ENCODE assay signal across 10 mouse cellular contexts in the genomic region with DNA sequence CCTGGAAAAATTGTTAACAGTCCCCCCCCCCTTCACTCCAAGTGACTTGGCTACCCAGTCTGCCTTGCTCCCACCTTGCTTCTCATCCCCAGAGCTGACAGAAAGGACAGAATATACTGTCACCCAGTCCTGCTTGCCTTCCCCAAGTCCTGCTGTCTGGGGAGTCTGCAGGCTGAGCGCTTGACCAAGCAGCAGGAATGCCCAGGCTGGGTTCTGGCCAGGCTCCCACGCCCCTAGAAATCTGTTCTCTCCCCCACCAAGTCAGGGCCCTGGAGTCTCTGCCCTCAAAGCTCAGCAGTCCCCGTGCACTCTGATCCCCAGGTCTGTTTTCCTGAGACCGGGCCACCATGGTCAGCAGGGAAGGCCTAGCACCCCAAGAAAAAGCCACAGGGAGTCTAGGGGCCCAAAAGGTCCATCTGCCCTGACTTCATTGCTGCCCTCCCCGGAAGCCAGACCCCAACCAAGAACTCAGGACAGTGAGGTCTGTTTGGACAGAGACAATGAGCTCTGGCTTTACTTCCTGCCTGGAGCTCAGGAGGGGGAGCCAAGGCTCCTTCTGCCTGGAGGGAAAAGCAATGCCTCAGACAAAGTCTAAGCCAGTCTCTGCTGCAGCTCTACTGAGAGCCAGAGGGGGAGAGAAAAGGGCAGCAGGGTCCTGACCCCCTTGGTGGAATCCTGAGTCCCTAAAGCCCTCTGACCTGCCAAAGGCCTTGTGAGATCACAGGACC. TPM values are rescaled to one million over a fixed set of nuclear protein-coding genes. Genes with fewer than 3 reads are reported as not detected.
DNase-seq lines count a peak whose midpoint lies in the region; ATAC-seq lines count a peak whose summit lies in the region.
"Had no signal": no experiment of that assay in that cellular context is flagged by ENCODE, and none has a peak within 500 bp of the region (broad histone marks: within the 10 kb centered on the region; RNA-seq: fewer than 3 reads in every experiment).

No protein-coding gene starts in this region.

- WGBS in heart, embryonic 14.5 days: 62% methylated on average over 5 of the region's 5 CpGs
- 41% methylated on average over 5 of the region's 5 CpGs for WGBS in embryonic facial prominence, embryonic 13.5 days
- WGBS in midbrain, embryonic 16.5 days: 6% methylated on average over 5 of the region's 5 CpGs

- H3K9me3 ChIP-seq in heart, embryonic 14.5 days (ENCODE audit: control insufficient read depth, low read length): peaks cover 6% of the 10 kb centered on the region; the same call in 1 of the 2 replicates
- peaks cover 18% of the 10 kb centered on the region for H3K9me3 ChIP-seq in embryonic facial prominence, embryonic 13.5 days
- H3K9me3 ChIP-seq in midbrain, embryonic 16.5 days (replicated peaks; ENCODE audit: control insufficient read depth, low read length, poor library complexity, severe bottlenecking): peaks cover 3% of the 10 kb centered on the region; the same call in 1 of the 2 replicates

- intact Hi-C loops in heart, postnatal 25 days (cut with DNase I): no loop called here

- no peak overlapping the region for H3K4me3 ChIP-seq in heart, embryonic 14.5 days (ENCODE audit: control insufficient read depth in 1 of 2, insufficient read depth in 1 of 2, low read depth in 1 of 2, low read length in 2 of 2)
- peak overlapping the region; percentile 17; the same call in 1 of the 2 replicates for H3K4me3 ChIP-seq in embryonic facial prominence, embryonic 13.5 days
- peak overlapping the region; percentile 28 for H3K4me3 ChIP-seq in midbrain, embryonic 16.5 days (ENCODE audit: low read depth, low read length)

- H3K27ac ChIP-seq in heart, embryonic 14.5 days (replicated peaks in 1 of 2; ENCODE audit: control insufficient read depth in 1 of 2, insufficient read depth in 1 of 2, low read depth in 2 of 2, low read length in 2 of 2): peak overlapping the region in 1 of 2 experiments; percentile 28; a peak in 1 of 4 replicates
- 0 out of 2 replicates have a peak overlapping the region, but pooled peaks have one; percentile 11 for H3K27ac ChIP-seq in embryonic facial prominence, embryonic 13.5 days
- peak overlapping the region; percentile 88 for H3K27ac ChIP-seq in midbrain, embryonic 16.5 days (ENCODE audit: low read length)

- peaks cover 11% of the 10 kb centered on the region for H3K27me3 ChIP-seq in heart, embryonic 14.5 days (ENCODE audit: control insufficient read depth, insufficient read depth, low read length)
- peaks cover 14% of the 10 kb centered on the region for H3K27me3 ChIP-seq in embryonic facial prominence, embryonic 13.5 days
- no peaks in the 10 kb centered on the region for H3K27me3 ChIP-seq in midbrain, embryonic 16.5 days (ENCODE audit: control insufficient read depth, insufficient read depth, low read depth, low read length)

- H3K4me1 ChIP-seq in heart, embryonic 14.5 days (ENCODE audit: control insufficient read depth in 2 of 2, insufficient read depth in 2 of 2, low read length in 2 of 2): peaks cover 3 to 9% of the 10 kb centered on the region in 2 experiments; a peak in 2 of 4 replicates
- peaks cover 31% of the 10 kb centered on the region for H3K4me1 ChIP-seq in embryonic facial prominence, embryonic 13.5 days
- H3K4me1 ChIP-seq in midbrain, embryonic 16.5 days (ENCODE audit: control insufficient read depth, insufficient read depth, low read length): peaks cover 51% of the 10 kb centered on the region

- DNase-seq in heart, postnatal 25 days (ENCODE audit: low spot score): no peak
- peak; percentile 84 for DNase-seq in kidney, adult 18-20 months
- no peak for DNase-seq in adrenal gland, postnatal 25 days
- DNase-seq in gastrocnemius, postnatal 10 days: no peak
- DNase-seq in T-cell, adult 2 months (ENCODE audit: low spot score): no peak

- 0 out of 2 replicates have a peak, but pooled peaks cover 5% of the 10 kb centered on the region for H3K36me3 ChIP-seq in heart, embryonic 14.5 days (ENCODE audit: control insufficient read depth, insufficient read depth, low read length)
- peaks cover 41% of the 10 kb centered on the region for H3K36me3 ChIP-seq in embryonic facial prominence, embryonic 13.5 days
- H3K36me3 ChIP-seq in midbrain, embryonic 16.5 days (ENCODE audit: control insufficient read depth, insufficient read depth, low read length): peaks cover 27% of the 10 kb centered on the region

- ATAC-seq in heart, embryonic 14.5 days (ENCODE audit: insufficient number of reproducible peaks, insufficient read depth, low FRiP score, low read depth): no peak
- no peak for ATAC-seq in embryonic facial prominence, embryonic 13.5 days (ENCODE audit: insufficient number of reproducible peaks, insufficient read depth, low FRiP score, low TSS enrichment, low read depth)
- 0 out of 2 replicates have a peak, but pooled peaks have one; percentile 0 for ATAC-seq in midbrain, embryonic 16.5 days

- peak overlapping the region; percentile 25 for H3K9ac ChIP-seq in heart, embryonic 14.5 days (ENCODE audit: low read length)
- peak overlapping the region; percentile 61 for H3K9ac ChIP-seq in embryonic facial prominence, embryonic 13.5 days
- H3K9ac ChIP-seq in midbrain, embryonic 16.5 days (ENCODE audit: low read depth, low read length): peak overlapping the region; percentile 79

- H3K4me2 ChIP-seq in heart, embryonic 14.5 days (ENCODE audit: low read length): no peak overlapping the region
- H3K4me2 ChIP-seq in embryonic facial prominence, embryonic 13.5 days: peak overlapping the region; percentile 44
- peak overlapping the region; percentile 65 for H3K4me2 ChIP-seq in midbrain, embryonic 16.5 days (ENCODE audit: low read length)

RNA-seq across cellular contexts. Expression of a gene that starts 4.2 kb away (rescaled TPM):
- polyA plus RNA-seq in heart, embryonic 14.5 days (2014; fragmentation: Nextera tagmentation; extraction: Ambion mirVana): 2.5 and 3.1 TPM in 2 replicates
- total RNA-seq in heart, postnatal 25 days (2021): 1 to 10 TPM; 4.2 to 5.3 TPM
- 9.8 and 11.5 TPM in 2 replicates for polyA plus RNA-seq in embryonic facial prominence, embryonic 13.5 days (2015; fragmentation: Nextera tagmentation; extraction: Ambion mirVana)
- polyA plus RNA-seq in midbrain, embryonic 16.5 days (2015; fragmentation: Nextera tagmentation; extraction: Ambion mirVana): 27.9 and 33.2 TPM in 2 replicates
- total RNA-seq in adrenal gland, postnatal 25 days (2021): 6.4 and 7.5 TPM in 2 replicates
- total RNA-seq in gastrocnemius, postnatal 10 days (2021): 1 to 10 TPM; 2.9 to 4.3 TPM

RNA-seq across cellular contexts. Expression of a gene that starts 27.6 kb away (rescaled TPM):
- 17.0 and 19.3 TPM in 2 replicates for polyA plus RNA-seq in heart, embryonic 14.5 days (2014; fragmentation: Nextera tagmentation; extraction: Ambion mirVana)
- total RNA-seq in heart, postnatal 25 days (2021): under 1 TPM; 0.16 to 0.45 TPM
- 61.4 and 73.1 TPM in 2 replicates for polyA plus RNA-seq in embryonic facial prominence, embryonic 13.5 days (2015; fragmentation: Nextera tagmentation; extraction: Ambion mirVana)
- polyA plus RNA-seq in midbrain, embryonic 16.5 days (2015; fragmentation: Nextera tagmentation; extraction: Ambion mirVana): 3.9 and 5.2 TPM in 2 replicates
- total RNA-seq in adrenal gland, postnatal 25 days (2021): 2.5 and 3.7 TPM in 2 replicates
- 1 to 10 TPM; 2.3 to 3.0 TPM for total RNA-seq in gastrocnemius, postnatal 10 days (2021)
- total RNA-seq: liver, adult 2 months had no signal

RNA-seq across cellular contexts. Expression of a gene that starts 33.8 kb away (rescaled TPM):
- 84.5 and 85.2 TPM in 2 replicates for polyA plus RNA-seq in heart, embryonic 14.5 days (2014; fragmentation: Nextera tagmentation; extraction: Ambion mirVana)
- 10 to 100 TPM; 80.8 to 81.5 TPM for total RNA-seq in heart, postnatal 25 days (2021)
- polyA plus RNA-seq in embryonic facial prominence, embryonic 13.5 days (2015; fragmentation: Nextera tagmentation; extraction: Ambion mirVana): 116 and 128 TPM in 2 replicates
- 217 and 220 TPM in 2 replicates for polyA plus RNA-seq in midbrain, embryonic 16.5 days (2015; fragmentation: Nextera tagmentation; extraction: Ambion mirVana)
- 170 and 185 TPM in 2 replicates for total RNA-seq in adrenal gland, postnatal 25 days (2021)
- 100 to 1,000 TPM; 109 to 111 TPM for total RNA-seq in gastrocnemius, postnatal 10 days (2021)

RNA-seq across cellular contexts. Expression of a gene that starts 46.5 kb away (rescaled TPM):
- 70.2 and 94.5 TPM in 2 replicates for polyA plus RNA-seq in heart, embryonic 14.5 days (2014; fragmentation: Nextera tagmentation; extraction: Ambion mirVana)
- total RNA-seq in heart, postnatal 25 days (2021): 10 to 100 TPM; 58.9 to 60.3 TPM
- polyA plus RNA-seq in embryonic facial prominence, embryonic 13.5 days (2015; fragmentation: Nextera tagmentation; extraction: Ambion mirVana): not detected in 2 replicates
- not detected in 2 replicates for polyA plus RNA-seq in midbrain, embryonic 16.5 days (2015; fragmentation: Nextera tagmentation; extraction: Ambion mirVana)
- total RNA-seq in adrenal gland, postnatal 25 days (2021): not detected in 2 replicates
- not detected for total RNA-seq in gastrocnemius, postnatal 10 days (2021)
- total RNA-seq: common myeloid progenitor, adult 5-6 weeks; liver, adult 2 months had no signal
- polyA plus RNA-seq: liver, adult 2 months had no signal

Comparison
In these comparisons a context has a peak if more than half of its experiments do, and no peak if none do; other contexts are left out.
1. H3K4me3 ChIP-seq: peak in embryonic facial prominence, embryonic 13.5 days (single experiment) and midbrain, embryonic 16.5 days (single experiment); none in heart, embryonic 14.5 days (0 of 2).
2. H3K9ac ChIP-seq: peak in every context shown above with its lines; median percentile 79 in midbrain, embryonic 16.5 days; 61 in embryonic facial prominence, embryonic 13.5 days; 25 in heart, embryonic 14.5 days.